Mouse (Mus musculus) thymus, adult 2 months (tissue): ENCODE data around the gene Stip1. TPM values are rescaled to one million over a fixed set of nuclear protein-coding genes. Genes with fewer than 3 reads are reported as not detected.

Experiments used
- DNase-seq: peaks from one replicate; pipeline ENCODE4 v3.0.0; 2021
- H3K27ac ChIP-seq: fragments of 200-500 bp; 2 replicates; pipeline ENCODE4 v1.5.1; 2012; ENCODE audit warnings: low read length, control low read depth; ENCODE audit not compliant: control insufficient read depth, insufficient read depth
- H3K27me3 ChIP-seq: fragments of 200-500 bp; 2 replicates; pipeline ENCODE4 v1.6.1; 2012; ENCODE audit warnings: mild to moderate bottlenecking, low read length, moderate library complexity, mixed read lengths; ENCODE audit not compliant: control insufficient read depth, insufficient read depth
- H3K36me3 ChIP-seq: fragments of 200-500 bp; 2 replicates; pipeline ENCODE4 v1.6.1; 2012; ENCODE audit warnings: mild to moderate bottlenecking, low read length, moderate library complexity; ENCODE audit not compliant: control insufficient read depth, insufficient read depth
- H3K4me1 ChIP-seq: fragments of 200-500 bp; replicated peaks from 2 replicates; pipeline ENCODE4 v1.6.1; 2012; ENCODE audit warnings: low read length; ENCODE audit not compliant: control insufficient read depth, insufficient read depth
- H3K4me3 ChIP-seq: fragments of 200-500 bp; 2 replicates; pipeline ENCODE4 v1.5.1; 2012; ENCODE audit warnings: mild to moderate bottlenecking, low read length, control low read depth, moderate library complexity; ENCODE audit not compliant: control insufficient read depth, insufficient read depth
- CTCF ChIP-seq: fragments of 200-500 bp; IDR thresholded peaks from 2 replicates; pipeline ENCODE4 v1.5.1; 2012; ENCODE audit warnings: mild to moderate bottlenecking, control low read depth, low read length, moderate library complexity, borderline replicate concordance; ENCODE audit not compliant: control insufficient read depth, poor library complexity, insufficient read depth; ENCODE audit errors: extremely low read depth
- POLR2A ChIP-seq: fragments of 200-500 bp; IDR thresholded peaks from 2 replicates; pipeline ENCODE4 v1.6.1; 2012; ENCODE audit warnings: mild to moderate bottlenecking, low read length, control low read depth, moderate library complexity; ENCODE audit not compliant: control insufficient read depth, poor library complexity, insufficient read depth; ENCODE audit errors: extremely low read depth
- WGBS: fragments of 180-500 bp; shearing (Covaris S2); methylation state at CpG from one replicate; pipeline ENCODE4 v1.1.7; 2018; 5-methylcytosine and 5-hydroxymethylcytosine counted together
- polyA plus RNA-seq: library from polyadenylated mRNA; depleted of rRNA; stranded (reverse); fragments of >200 nt; gene quantifications from 2 replicates; pipeline ENCODE4 v1.2.3, GENCODE M21; 2012

Stip1 gene
- polyA plus RNA-seq, 1 experiment, result 87.4 TPM

DNA sequence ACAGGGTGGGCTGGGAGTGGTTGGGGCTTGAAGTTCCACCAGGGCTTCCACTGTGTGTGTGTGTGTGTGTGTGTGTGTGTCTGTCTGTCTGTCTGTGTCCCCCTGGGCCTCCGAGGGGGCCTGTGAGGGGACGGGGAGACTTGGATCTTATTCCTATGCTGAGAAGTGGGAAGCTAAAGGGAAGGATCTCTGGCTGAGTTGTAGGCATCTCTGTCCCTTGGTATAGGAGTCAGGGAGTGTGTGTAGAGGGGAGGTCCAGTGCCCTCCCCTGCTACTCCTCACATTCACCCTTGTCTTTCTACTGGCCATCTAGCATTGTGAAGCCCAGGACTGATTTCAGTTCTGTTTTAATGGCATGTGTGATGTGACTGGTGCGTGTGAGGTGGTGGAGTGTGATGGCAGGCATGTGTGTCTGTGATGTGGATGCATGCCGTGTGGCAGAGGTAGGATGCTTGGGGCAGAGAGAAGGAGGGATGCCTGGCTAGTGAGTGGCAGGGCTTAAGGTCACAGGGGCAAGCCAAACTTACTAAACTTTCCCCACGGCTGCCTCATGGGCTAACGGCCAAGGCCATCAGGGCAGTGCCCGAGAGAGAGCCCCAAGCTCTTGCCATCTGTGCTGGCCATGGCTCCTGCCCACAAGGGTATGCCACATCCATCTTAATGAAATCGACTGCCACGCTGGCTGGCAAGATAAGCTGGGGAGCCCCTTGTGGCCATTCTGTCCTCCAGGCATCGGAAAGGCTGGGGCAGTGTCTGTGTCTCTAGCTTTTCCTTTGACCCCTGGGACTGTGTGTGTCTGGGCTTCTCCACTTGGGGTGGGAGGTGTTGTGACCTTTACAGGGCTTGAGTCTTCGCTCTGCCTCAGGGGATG lies 29.1 kb upstream of the Stip1 start:
- Histone ChIP-seq H3K4me3 (no peak overlapping the region), H3K27ac (no peak overlapping the region), H3K27me3 (no peaks in the 10 kb centered on the region), H3K36me3 (no peaks in the 10 kb centered on the region), H3K4me1 (peaks cover 33% of the 10 kb centered on the region)
- TF ChIP-seq CTCF (no peak), POLR2A (no peak)
- 86% methylated on average over 11 of the region's 11 CpGs for WGBS
- no peak for DNase-seq

DNA sequence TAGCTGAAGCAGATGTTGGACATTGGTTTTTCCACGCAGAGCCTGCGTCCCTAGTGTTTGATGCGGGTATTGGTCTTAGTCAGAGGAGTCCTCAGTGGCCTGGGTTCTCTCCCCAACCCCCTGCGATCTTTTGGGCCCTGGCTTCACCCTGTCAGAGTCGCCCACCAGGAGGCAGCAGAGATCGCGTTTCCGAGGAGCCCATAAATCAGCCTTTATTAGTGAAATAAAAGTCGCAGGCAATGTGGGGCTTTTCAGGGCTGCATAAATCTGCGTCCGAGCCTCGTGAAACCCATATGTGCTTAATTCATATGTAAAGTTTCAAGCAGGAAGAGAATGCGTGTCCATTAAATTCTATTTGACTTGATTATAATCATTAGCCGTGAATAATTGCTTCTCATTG lies 28.4 kb upstream of the Stip1 start:
- H3K4me1 ChIP-seq, result peaks cover 33% of the 10 kb centered on the region
- no peak overlapping the region for H3K4me3 ChIP-seq
- WGBS, result 12% methylated on average over 14 of the region's 14 CpGs
- H3K36me3 ChIP-seq, result no peaks in the 10 kb centered on the region
- DNase-seq, result peak; percentile 77
- no peaks in the 10 kb centered on the region for H3K27me3 ChIP-seq
- TF ChIP-seq POLR2A, result no peak
- peak; percentile 83 for TF ChIP-seq CTCF
- no peak overlapping the region for H3K27ac ChIP-seq

DNA sequence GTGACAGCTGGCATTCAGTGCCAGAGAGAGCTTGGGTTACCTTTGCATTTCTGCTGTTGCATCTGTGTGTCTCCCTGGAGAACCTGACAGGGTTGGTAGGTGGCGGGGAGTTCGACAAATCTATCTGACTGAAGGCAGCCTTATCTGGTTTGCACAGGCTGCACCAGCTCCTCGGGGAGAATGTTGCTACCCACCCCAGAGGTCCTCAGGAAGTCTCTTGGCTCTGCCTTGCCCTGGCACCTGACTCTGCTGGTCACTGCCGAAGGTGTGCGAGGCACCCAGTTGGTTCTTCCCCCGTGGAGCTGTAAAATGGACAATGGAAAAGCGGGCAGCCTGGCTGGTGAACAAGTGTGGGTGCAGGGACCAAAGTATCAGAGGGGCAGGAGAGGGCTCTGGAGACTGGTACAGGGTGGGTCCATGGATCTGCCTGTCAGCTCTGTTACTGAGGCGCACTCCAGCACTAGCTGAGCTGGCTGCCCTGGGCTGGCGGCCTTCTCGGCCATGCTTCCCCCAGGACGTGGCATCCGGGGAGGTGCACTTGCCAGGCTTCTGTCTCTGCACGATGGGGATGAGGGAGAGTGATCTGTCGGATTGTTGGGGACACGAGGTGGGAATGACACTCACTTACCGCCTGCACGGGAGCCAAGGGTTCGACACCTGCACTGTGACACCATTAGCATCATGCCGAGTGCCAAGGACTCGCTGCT lies 27.7 kb upstream of the Stip1 start:
- DNase-seq, result peak; percentile 26
- H3K4me1 ChIP-seq, result peaks cover 33% of the 10 kb centered on the region
- no peak overlapping the region for H3K4me3 ChIP-seq
- TF ChIP-seq POLR2A (no peak), CTCF (no peak)
- H3K36me3 ChIP-seq, result no peaks in the 10 kb centered on the region
- no peaks in the 10 kb centered on the region for H3K27me3 ChIP-seq
- WGBS, result 65% methylated on average over 20 of the region's 20 CpGs
- H3K27ac ChIP-seq, result peak overlapping the region; percentile 80

DNA sequence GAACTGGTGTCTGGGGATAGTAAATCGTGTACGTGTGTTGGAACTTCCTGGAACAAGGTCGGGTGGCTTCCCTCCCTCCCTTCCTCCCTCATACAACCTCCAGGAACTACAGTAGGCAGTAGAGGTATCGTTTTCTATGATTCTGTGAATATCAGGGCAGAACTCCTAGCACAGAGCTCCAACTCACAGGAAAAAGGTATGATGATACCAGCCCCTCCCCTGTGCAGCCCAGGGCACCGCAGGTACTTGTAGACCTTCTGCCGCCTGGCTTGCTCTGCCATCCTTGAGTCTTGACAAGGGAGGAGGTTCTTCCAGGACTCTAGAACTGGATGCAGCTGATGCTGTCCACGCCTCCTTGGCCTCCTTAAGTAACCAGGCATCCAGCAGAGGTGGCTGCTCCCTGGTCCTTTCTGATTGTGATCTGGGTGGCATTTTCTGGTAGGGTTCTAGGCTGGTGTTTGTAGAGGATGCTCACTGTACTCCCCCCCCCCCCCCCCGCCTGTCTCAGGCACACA lies 27.1 kb upstream of the Stip1 start:
- peaks cover 33% of the 10 kb centered on the region for H3K4me1 ChIP-seq
- H3K4me3 ChIP-seq, result no peak overlapping the region
- WGBS, result 17% methylated on average over 8 of the region's 8 CpGs
- no peaks in the 10 kb centered on the region for H3K36me3 ChIP-seq
- TF ChIP-seq CTCF (no peak), POLR2A (no peak)
- peak overlapping the region; percentile 90 for H3K27ac ChIP-seq
- DNase-seq, result no peak
- no peaks in the 10 kb centered on the region for H3K27me3 ChIP-seq

DNA sequence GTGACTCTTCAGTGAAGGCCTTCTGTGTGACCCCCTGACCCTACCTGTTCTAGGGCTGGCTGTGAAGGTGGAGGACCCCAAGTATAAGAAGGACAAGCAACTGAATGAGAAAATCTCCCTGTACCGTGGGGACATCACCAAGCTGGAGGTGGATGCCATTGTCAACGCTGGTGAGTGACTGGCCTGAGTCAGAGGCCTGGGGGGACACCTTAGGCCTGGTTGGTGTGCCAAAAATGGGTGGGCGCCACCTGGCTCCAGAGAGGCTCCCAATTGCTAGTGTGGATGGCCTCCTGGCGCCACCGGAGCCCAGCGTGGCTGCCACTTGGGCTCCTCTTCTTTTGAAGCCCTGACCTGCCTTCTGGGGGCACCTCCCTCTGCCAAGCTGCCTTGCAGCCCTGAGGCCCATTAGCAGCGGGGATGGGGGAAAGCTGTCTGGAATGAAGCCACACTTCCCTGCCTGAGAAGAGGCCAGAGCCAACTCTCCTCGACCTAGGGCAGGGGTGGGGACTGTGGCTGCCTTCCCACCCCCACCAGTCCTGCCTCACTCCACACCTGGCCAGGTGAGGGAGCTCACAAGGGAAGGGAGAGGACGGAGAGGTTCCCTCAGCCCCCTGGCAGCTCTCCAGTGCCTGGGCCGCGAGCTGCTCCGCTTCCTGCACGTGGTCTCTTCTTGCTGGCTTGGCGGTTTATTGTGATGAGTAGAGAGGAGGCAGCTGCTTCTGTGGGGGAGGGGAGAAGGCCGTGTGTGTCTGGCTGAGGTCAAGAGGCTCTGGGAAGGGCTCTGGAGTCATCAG lies 26.5 kb upstream of the Stip1 start:
- DNase-seq, result peak; percentile 78
- Histone ChIP-seq H3K4me1 (peaks cover 33% of the 10 kb centered on the region), H3K27me3 (no peaks in the 10 kb centered on the region), H3K4me3 (no peak overlapping the region), H3K36me3 (no peaks in the 10 kb centered on the region), H3K27ac (peak overlapping the region; percentile 90)
- TF ChIP-seq CTCF (no peak), POLR2A (0 out of 2 replicates have a peak, but pooled peaks have one; percentile 29)
- 18% methylated on average over 15 of the region's 15 CpGs for WGBS

DNA sequence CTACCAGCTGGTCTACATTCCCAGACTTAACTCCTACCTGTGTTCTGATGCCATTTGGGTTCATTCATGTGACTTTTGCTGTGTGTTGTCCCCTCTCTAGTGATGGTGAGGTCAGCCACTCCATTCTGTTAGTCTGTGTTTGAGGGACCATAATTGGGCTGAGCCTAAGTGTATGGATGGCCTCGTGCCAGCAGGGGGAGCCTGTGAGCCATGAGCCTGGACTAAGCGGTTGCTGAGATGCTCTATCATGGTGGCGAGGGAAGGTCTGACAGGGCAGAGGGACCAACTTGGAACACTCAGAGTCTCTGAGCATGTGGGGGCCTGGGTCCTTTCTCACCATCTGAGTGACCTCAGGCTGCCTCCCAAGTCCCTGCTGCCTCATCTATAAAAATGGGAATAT lies 24.8 kb upstream of the Stip1 start:
- H3K36me3 ChIP-seq, result no peaks in the 10 kb centered on the region
- WGBS, result 4% methylated on average over 3 of the region's 3 CpGs
- H3K27ac ChIP-seq, result no peak overlapping the region
- H3K4me1 ChIP-seq, result peaks cover 33% of the 10 kb centered on the region
- peak; percentile 85 for DNase-seq
- H3K4me3 ChIP-seq, result no peak overlapping the region
- TF ChIP-seq POLR2A (no peak), CTCF (peak; percentile 93)
- no peaks in the 10 kb centered on the region for H3K27me3 ChIP-seq
